11 mouse cellular contexts compared by ENCODE assay signal in genomic region chr8:100298191-100298590, GRCm38 (mm10).
"Had no signal": no experiment of that assay in that cellular context is flagged by ENCODE, and none has a peak within 500 bp of the region (broad histone marks: within the 10 kb centered on the region; RNA-seq: fewer than 3 reads in every experiment).

No protein-coding gene starts in this region.

- DNase-seq: kidney, postnatal 25 days; layer of hippocampus, postnatal 36 days; liver, embryonic 13.5 days; lung, adult 2 months; lung, postnatal 14 days; lung, postnatal 4 days; midbrain, embryonic 14.5 days; retina, postnatal 1 day; right cerebral cortex, postnatal 25 days; spleen, adult 18-20 months; thymus, postnatal 25 days had no signal
